In genomic region chr13:23395301-23396245, GRCm38 (mm10) we compare ENCODE assay signal across 8 mouse cellular contexts. TPM values are rescaled to one million over a fixed set of nuclear protein-coding genes. Genes with fewer than 3 reads are reported as not detected.
DNase-seq lines count a peak whose midpoint lies in the region; ATAC-seq and TF ChIP-seq lines count a peak whose summit lies in the region.

No protein-coding gene starts in this region.

- 3% methylated on average over 43 of the region's 43 CpGs for WGBS in kidney, adult 2 months
- WGBS in hindbrain, embryonic 13.5 days: 4% methylated on average over 43 of the region's 43 CpGs
- WGBS in midbrain, embryonic 16.5 days: 3% methylated on average over 43 of the region's 43 CpGs

- no peak overlapping the region for H3K4me3 ChIP-seq in kidney, adult 2 months (ENCODE audit: insufficient read depth, low read depth, low read length)
- H3K4me3 ChIP-seq in brown adipose tissue, adult 24 weeks (ENCODE audit: insufficient read depth, low read depth, low read length): peak overlapping the region; percentile 38
- H3K4me3 ChIP-seq in hindbrain, embryonic 13.5 days: peak overlapping the region; percentile 43
- peak overlapping the region; percentile 47 for H3K4me3 ChIP-seq in midbrain, embryonic 16.5 days (ENCODE audit: low read depth, low read length)

- no peak for TF ChIP-seq CTCF in kidney, adult 2 months (conservative IDR thresholded peaks at IDR 0.05; ENCODE audit: insufficient read depth, insufficient read length, low read depth, low read length)

- H3K27me3 ChIP-seq in kidney, adult 2 months (replicated peaks; ENCODE audit: control insufficient read depth, insufficient read depth, low read length): peaks cover 4% of the 10 kb centered on the region
- H3K27me3 ChIP-seq in hindbrain, embryonic 13.5 days: peaks cover 77% of the 10 kb centered on the region
- peaks cover 46% of the 10 kb centered on the region for H3K27me3 ChIP-seq in midbrain, embryonic 16.5 days (ENCODE audit: control insufficient read depth, insufficient read depth, low read depth, low read length)

- peak overlapping the region; percentile 3 for H3K9ac ChIP-seq in hindbrain, embryonic 13.5 days
- peak overlapping the region; percentile 40 for H3K9ac ChIP-seq in midbrain, embryonic 16.5 days (ENCODE audit: low read depth, low read length)

- no peak for ATAC-seq in hindbrain, embryonic 13.5 days (ENCODE audit: low FRiP score)
- no peak for ATAC-seq in midbrain, embryonic 16.5 days

- no peaks in the 10 kb centered on the region for H3K9me3 ChIP-seq in hindbrain, embryonic 13.5 days
- H3K9me3 ChIP-seq in midbrain, embryonic 16.5 days (replicated peaks; ENCODE audit: control insufficient read depth, low read length, poor library complexity, severe bottlenecking): no peaks in the 10 kb centered on the region

- peak overlapping the region; percentile 66 for H3K4me2 ChIP-seq in hindbrain, embryonic 13.5 days
- peak overlapping the region; percentile 92 for H3K4me2 ChIP-seq in midbrain, embryonic 16.5 days (ENCODE audit: low read length)

- no peak overlapping the region for H3K27ac ChIP-seq in kidney, adult 2 months (ENCODE audit: insufficient read depth, low read depth, low read length)
- H3K27ac ChIP-seq in brown adipose tissue, adult 24 weeks (replicated peaks; ENCODE audit: low read depth, low read length): no peak overlapping the region
- no peak overlapping the region for H3K27ac ChIP-seq in hindbrain, embryonic 13.5 days
- H3K27ac ChIP-seq in midbrain, embryonic 16.5 days (ENCODE audit: low read length): no peak overlapping the region

- H3K4me1 ChIP-seq in kidney, adult 2 months (ENCODE audit: control insufficient read depth, insufficient read depth, low read length): no peaks in the 10 kb centered on the region
- H3K4me1 ChIP-seq in brown adipose tissue, adult 24 weeks (ENCODE audit: control insufficient read depth, insufficient read depth, insufficient read length, low read length): peaks cover 4% of the 10 kb centered on the region; the same call in 1 of the 2 replicates
- H3K4me1 ChIP-seq in hindbrain, embryonic 13.5 days (replicated peaks): peaks cover 12% of the 10 kb centered on the region
- peaks cover 11% of the 10 kb centered on the region; the same call in 1 of the 2 replicates for H3K4me1 ChIP-seq in midbrain, embryonic 16.5 days (ENCODE audit: control insufficient read depth, insufficient read depth, low read length)

- no peaks in the 10 kb centered on the region for H3K36me3 ChIP-seq in kidney, adult 2 months (ENCODE audit: control insufficient read depth, insufficient read depth, low read length)
- H3K36me3 ChIP-seq in hindbrain, embryonic 13.5 days: no peaks in the 10 kb centered on the region
- no peaks in the 10 kb centered on the region for H3K36me3 ChIP-seq in midbrain, embryonic 16.5 days (ENCODE audit: control insufficient read depth, insufficient read depth, low read length)

- no peak for TF ChIP-seq POLR2A in kidney, adult 2 months (IDR thresholded peaks at IDR 0.05; ENCODE audit: low read depth, low read length)

- DNase-seq in kidney, postnatal 4 days: peak; percentile 14 to 37
- no peak for DNase-seq in kidney, adult 2 months
- DNase-seq in thymus, postnatal 14 days: no peak
- no peak for DNase-seq in adrenal gland, postnatal 14 days
- no peak for DNase-seq in adrenal gland, adult 18-20 months (ENCODE audit: low spot score in 2 of 2)

RNA-seq across cellular contexts. Expression of gene Zfp322a, which starts 26.6 kb away (rescaled TPM):
- polyA plus RNA-seq in kidney, adult 2 months (2012; rRNA removed): 1.1 and 1.9 TPM in 2 replicates
- 10.1 and 12.5 TPM in 2 replicates for polyA plus RNA-seq in brown adipose tissue, adult 24 weeks (2012; ENCODE audit: insufficient read depth, insufficient read length, missing spikeins)
- 54.5 and 58.1 TPM in 2 replicates for polyA plus RNA-seq in hindbrain, embryonic 13.5 days (2015; fragmentation: Nextera tagmentation; extraction: Ambion mirVana)
- polyA plus RNA-seq in midbrain, embryonic 16.5 days (2015; fragmentation: Nextera tagmentation; extraction: Ambion mirVana): 55.5 and 57.4 TPM in 2 replicates
- total RNA-seq in adrenal gland, postnatal 14 days (2021): 20.6 and 26.1 TPM in 2 replicates
- total RNA-seq in adrenal gland, adult 18-20 months (2021): 10 to 100 TPM; 15.0 to 18.5 TPM

RNA-seq across cellular contexts. Expression of gene Abt1, which starts 28.1 kb away (rescaled TPM):
- 3.3 and 3.9 TPM in 2 replicates for polyA plus RNA-seq in kidney, adult 2 months (2012; rRNA removed)
- 4.4 and 5.0 TPM in 2 replicates for polyA plus RNA-seq in brown adipose tissue, adult 24 weeks (2012; ENCODE audit: insufficient read depth, insufficient read length, missing spikeins)
- 9.9 and 10.2 TPM in 2 replicates for polyA plus RNA-seq in hindbrain, embryonic 13.5 days (2015; fragmentation: Nextera tagmentation; extraction: Ambion mirVana)
- 9.1 and 11.0 TPM in 2 replicates for polyA plus RNA-seq in midbrain, embryonic 16.5 days (2015; fragmentation: Nextera tagmentation; extraction: Ambion mirVana)
- total RNA-seq in adrenal gland, postnatal 14 days (2021): 5.9 and 6.3 TPM in 2 replicates
- 1 to 10 TPM; 7.9 to 8.4 TPM for total RNA-seq in adrenal gland, adult 18-20 months (2021)

Comparison
In these comparisons a context has a peak if more than half of its experiments do, and no peak if none do; other contexts are left out.
1. DNase-seq: peak in kidney, postnatal 4 days (2 of 2); none in kidney, adult 2 months (single experiment), thymus, postnatal 14 days (single experiment), adrenal gland, postnatal 14 days (single experiment) and adrenal gland, adult 18-20 months (0 of 2).